Mouse (Mus musculus) erythroblast, embryonic 14.5 days (primary cell): ENCODE measurements around the gene Zg16. TPM values are rescaled to one million over a fixed set of nuclear protein-coding genes. Genes with fewer than 3 reads are reported as not detected.
A peak's percentile ranks its signal among the peaks of the same experiment; 100 is the strongest.

Experiments
- H3K27me3 ChIP-seq: 2 replicates; pipeline ENCODE4 v1.6.1; 2012; ENCODE audit warnings: inconsistent platforms; ENCODE audit not compliant: control insufficient read depth
- H3K36me3 ChIP-seq: 2 replicates; pipeline ENCODE4 v1.6.1; 2012; ENCODE audit warnings: mild to moderate bottlenecking, inconsistent platforms; ENCODE audit not compliant: control insufficient read depth
- H3K4me1 ChIP-seq: 2 replicates; pipeline ENCODE4 v1.6.1; 2012; ENCODE audit warnings: inconsistent platforms; ENCODE audit not compliant: control insufficient read depth
- H3K4me3 ChIP-seq: replicated peaks from 2 replicates; pipeline ENCODE3; 2012; ENCODE audit warnings: moderate library complexity, mild to moderate bottlenecking, inconsistent platforms
- H3K9me3 ChIP-seq: 2 replicates; pipeline ENCODE4 v1.6.1; 2012; ENCODE audit warnings: low read length, inconsistent platforms, mixed read lengths; ENCODE audit not compliant: control insufficient read depth
- GATA1 ChIP-seq: IDR thresholded peaks from 2 replicates; pipeline ENCODE4 v1.6.1; 2012; ENCODE audit warnings: low read length, inconsistent platforms, mixed read lengths
- TAL1 ChIP-seq: IDR thresholded peaks from 3 replicates; pipeline ENCODE4 v1.6.1; 2012; ENCODE audit warnings: low read length, inconsistent platforms, mixed read lengths
- polyA plus RNA-seq: library from polyadenylated mRNA; stranded (reverse); fragments of >175 nt; gene quantifications from 2 replicates; pipeline ENCODE4 v1.2.3, GENCODE M21; 2012

Gene Zg16
- polyA plus RNA-seq, 1 experiment, result not detected

GRCm38 (mm10) chr7:127025556-127026160 lies 61.5 kb downstream of the Zg16 start:
- no peak for TF ChIP-seq GATA1
- TF ChIP-seq TAL1, result no peak
- Histone ChIP-seq H3K9me3 (no peaks in the 10 kb centered on the region), H3K36me3 (peaks cover 80% of the 10 kb centered on the region), H3K4me3 (peak overlapping the region; percentile 94), H3K4me1 (peaks cover 80% of the 10 kb centered on the region), H3K27me3 (peaks cover 5% of the 10 kb centered on the region)

GRCm38 (mm10) chr7:127024755-127025555 lies 62.2 kb downstream of the Zg16 start:
- H3K9me3 ChIP-seq, result no peaks in the 10 kb centered on the region
- no peak for TF ChIP-seq TAL1
- TF ChIP-seq GATA1, result no peak
- H3K27me3 ChIP-seq, result peaks cover 7% of the 10 kb centered on the region
- peaks cover 76% of the 10 kb centered on the region for H3K4me1 ChIP-seq
- peaks cover 73% of the 10 kb centered on the region for H3K36me3 ChIP-seq
- peak overlapping the region; percentile 94 for H3K4me3 ChIP-seq

GRCm38 (mm10) chr7:127023896-127024690 lies 63.0 kb downstream of the Zg16 start:
- Histone ChIP-seq H3K27me3 (peaks cover 7% of the 10 kb centered on the region), H3K4me1 (peaks cover 71% of the 10 kb centered on the region), H3K36me3 (peaks cover 64% of the 10 kb centered on the region), H3K9me3 (no peaks in the 10 kb centered on the region), H3K4me3 (peak overlapping the region; percentile 94)
- TF ChIP-seq GATA1, result no peak
- TF ChIP-seq TAL1, result no peak

GRCm38 (mm10) chr7:127023272-127023691 lies 63.8 kb downstream of the Zg16 start:
- H3K27me3 ChIP-seq, result peaks cover 7% of the 10 kb centered on the region
- peaks cover 63% of the 10 kb centered on the region for H3K4me1 ChIP-seq
- TF ChIP-seq TAL1 (no peak), GATA1 (no peak)
- H3K4me3 ChIP-seq, result peak overlapping the region; percentile 94
- peaks cover 56% of the 10 kb centered on the region for H3K36me3 ChIP-seq
- no peaks in the 10 kb centered on the region for H3K9me3 ChIP-seq

GRCm38 (mm10) chr7:127022528-127023271 lies 64.4 kb downstream of the Zg16 start:
- Histone ChIP-seq H3K27me3 (peaks cover 7% of the 10 kb centered on the region), H3K36me3 (peaks cover 50% of the 10 kb centered on the region), H3K4me3 (peak overlapping the region; percentile 94), H3K9me3 (no peaks in the 10 kb centered on the region), H3K4me1 (peaks cover 62% of the 10 kb centered on the region)
- no peak for TF ChIP-seq TAL1
- TF ChIP-seq GATA1, result no peak

GRCm38 (mm10) chr7:127021563-127022527 lies 65.3 kb downstream of the Zg16 start:
- peaks cover 64% of the 10 kb centered on the region for H3K4me1 ChIP-seq
- H3K9me3 ChIP-seq, result no peaks in the 10 kb centered on the region
- peaks cover 7% of the 10 kb centered on the region for H3K27me3 ChIP-seq
- H3K4me3 ChIP-seq, result peak overlapping the region; percentile 34
- peaks cover 46% of the 10 kb centered on the region for H3K36me3 ChIP-seq
- TF ChIP-seq TAL1 (no peak), GATA1 (no peak)

- peaks cover 72% of the 10 kb centered on the region for H3K4me1 ChIP-seq
- peaks cover 47% of the 10 kb centered on the region for H3K36me3 ChIP-seq
- H3K4me3 ChIP-seq, result peak within 1 kb of the TSS; percentile 34
- TF ChIP-seq TAL1, result no peak
- no peak for TF ChIP-seq GATA1
- no peaks in the 10 kb centered on the region for H3K9me3 ChIP-seq
- peaks cover 7% of the 10 kb centered on the region for H3K27me3 ChIP-seq
Observed at GRCm38 (mm10) chr7:127020901-127021562, 66.1 kb downstream of the Zg16 start, which contains the start of the genes Gm42742 and Prrt2. TSS of gene Gm42742 (minus strand) at chr7:127021097. TSS of gene Prrt2 (minus strand) at chr7:127021211.
